Mouse (Mus musculus) cerebellum, postnatal 25 days (tissue): Measurements from ENCODE around the gene Ccdc15.

Source experiments
- DNase-seq, 2 experiments: peaks; one replicate each; pipeline ENCODE4 v3.0.0; 2021; ENCODE audit warnings: mixed read lengths in 2 of 2

Gene Ccdc15

GRCm38 (mm10) chr9:37230486-37231195 lies 117.6 kb downstream of the Ccdc15 start:
- DNase-seq: no peak

GRCm38 (mm10) chr9:37229880-37230325 lies 118.3 kb downstream of the Ccdc15 start:
- peak; percentile 59 to 79 for DNase-seq
